Mouse (Mus musculus) neural tube, embryonic 12.5 days (tissue): ENCODE measurements around the gene Gm12248. TPM values are rescaled to one million over a fixed set of nuclear protein-coding genes. Genes with fewer than 3 reads are reported as not detected.

Experiments
- ATAC-seq: fragments of 200-750 bp; cut with Nextera tagmentation; 2 replicates; pipeline ENCODE4 v1.8.0; 2017; ENCODE audit warnings: low read depth, mild to moderate bottlenecking, moderate TSS enrichment, moderate library complexity; ENCODE audit not compliant: low FRiP score
- H3K27ac ChIP-seq: fragments of 300-500 bp; sonication (generic); 2 replicates; pipeline ENCODE4 v1.5.1; 2016
- H3K27me3 ChIP-seq: fragments of 300-500 bp; sonication (generic); replicated peaks from 2 replicates; pipeline ENCODE4 v1.6.1; 2016; ENCODE audit warnings: mild to moderate bottlenecking
- H3K36me3 ChIP-seq: fragments of 300-500 bp; sonication (generic); 2 replicates; pipeline ENCODE4 v1.6.1; 2016; ENCODE audit warnings: mild to moderate bottlenecking
- H3K4me1 ChIP-seq: fragments of 300-500 bp; sonication (generic); 2 replicates; pipeline ENCODE4 v1.6.1; 2016
- H3K4me2 ChIP-seq: fragments of 300-500 bp; sonication (generic); replicated peaks from 2 replicates; pipeline ENCODE4 v1.6.1; 2016; ENCODE audit warnings: mild to moderate bottlenecking
- H3K4me3 ChIP-seq: fragments of 300-500 bp; sonication (generic); 2 replicates; pipeline ENCODE4 v1.5.1; 2016
- H3K9ac ChIP-seq: fragments of 300-500 bp; sonication (generic); 2 replicates; pipeline ENCODE4 v1.6.1; 2016; ENCODE audit warnings: mild to moderate bottlenecking
- H3K9me3 ChIP-seq: fragments of 300-500 bp; sonication (generic); 2 replicates; pipeline ENCODE4 v1.6.1; 2016; ENCODE audit warnings: mild to moderate bottlenecking
- WGBS: fragments of 180-500 bp; shearing (Covaris S2); methylation state at CpG from one replicate; pipeline ENCODE4 v1.1.7; 2016; 5-methylcytosine and 5-hydroxymethylcytosine counted together
- polyA plus RNA-seq: library from polyadenylated mRNA; unstranded; fragments of >200 nt; fragmentation: Nextera tagmentation; extraction: Ambion mirVana; gene quantifications from 2 replicates; pipeline ENCODE4 v1.2.1, GENCODE M21; 2016

Gene Gm12248
- polyA plus RNA-seq, result not detected in 2 replicates

DNA sequence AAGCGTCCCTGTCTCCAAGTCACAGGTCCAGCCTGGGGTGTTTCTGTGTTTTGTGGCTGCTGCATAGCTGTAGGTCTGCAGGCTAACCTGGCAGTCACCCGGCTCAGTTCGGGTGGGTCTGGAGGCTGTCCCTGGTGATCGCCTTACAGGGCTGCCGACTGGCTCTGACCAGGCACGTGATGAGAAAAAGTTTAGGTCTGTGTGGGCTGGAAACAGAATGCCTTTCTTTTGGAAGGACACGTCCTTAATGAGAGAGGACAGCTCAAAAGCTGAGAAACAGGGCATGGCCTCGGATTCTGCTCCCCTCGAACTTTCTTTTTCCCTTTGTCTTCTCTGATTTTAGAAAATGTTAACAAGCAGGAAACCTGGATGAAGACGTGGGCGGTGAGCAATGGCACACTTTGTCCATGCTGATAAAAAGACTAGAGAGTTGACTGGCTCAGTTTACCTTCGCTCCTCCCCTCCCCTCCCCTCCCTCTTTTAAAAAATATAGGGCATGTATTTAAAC is at the start of gene Gm12248:
Gene Gm12248, minus strand, starts transcription at position 114 of the 508 bp plus-strand sequence.
- Histone ChIP-seq H3K9me3 (no peaks in the 10 kb centered on the region), H3K4me1 (peaks cover 9% of the 10 kb centered on the region; the same call in 1 of the 2 replicates), H3K9ac (no peak within 1 kb of the TSS), H3K27me3 (peaks cover 14% of the 10 kb centered on the region; the same call in 1 of the 2 replicates), H3K36me3 (no peaks in the 10 kb centered on the region), H3K4me3 (no peak within 1 kb of the TSS), H3K4me2 (peak within 1 kb of the TSS; percentile 28), H3K27ac (no peak within 1 kb of the TSS)
- no peak for ATAC-seq
- WGBS, result 21% methylated on average over 12 of the region's 12 CpGs

DNA sequence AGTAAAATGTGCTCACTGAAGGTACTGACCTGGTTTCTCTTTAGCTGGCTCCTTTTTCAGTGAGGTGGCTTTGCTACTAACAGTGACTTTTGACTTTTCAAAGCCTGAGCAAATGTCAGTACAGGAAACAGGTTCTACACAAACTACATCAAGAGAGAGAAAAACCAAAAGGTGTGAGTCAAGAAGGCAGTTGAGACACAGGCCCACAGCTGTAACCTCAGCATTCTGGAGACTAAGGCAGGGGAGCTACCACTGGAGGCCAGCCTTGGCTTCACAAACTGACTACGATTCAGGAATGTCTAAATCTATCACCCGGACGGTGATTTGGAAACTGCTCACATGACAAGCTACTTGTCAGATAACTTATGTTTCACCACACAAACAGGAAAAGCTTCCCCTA is 46.5 kb upstream of the Gm12248 start:
- H3K4me3 ChIP-seq, result no peak overlapping the region
- 93% methylated on average over 3 of the region's 3 CpGs for WGBS
- no peak overlapping the region for H3K27ac ChIP-seq
- ATAC-seq, result no peak
- H3K27me3 ChIP-seq, result no peaks in the 10 kb centered on the region
- H3K4me1 ChIP-seq, result no peaks in the 10 kb centered on the region
- H3K4me2 ChIP-seq, result no peak overlapping the region
- H3K36me3 ChIP-seq, result peaks cover 84% of the 10 kb centered on the region
- no peak overlapping the region for H3K9ac ChIP-seq
- H3K9me3 ChIP-seq, result no peaks in the 10 kb centered on the region

DNA sequence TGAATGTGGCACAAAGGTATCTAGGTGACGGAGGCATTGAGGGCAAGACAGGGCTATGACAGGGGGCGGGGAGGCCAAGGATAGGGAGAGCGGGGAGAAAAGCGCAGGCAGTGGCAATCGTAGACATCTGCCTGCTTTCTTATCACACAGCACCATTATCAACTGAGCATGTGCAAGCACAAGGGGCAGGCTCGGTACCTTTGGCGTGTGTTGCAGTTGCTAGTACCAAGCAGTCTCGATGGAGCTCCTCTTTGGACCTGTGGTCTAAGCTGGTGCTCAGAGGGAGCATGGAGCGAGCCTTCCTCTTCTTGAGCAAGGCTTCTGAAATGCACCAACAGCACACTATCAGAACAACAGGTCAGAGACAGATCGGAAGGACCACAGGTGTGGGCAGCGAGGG is 45.9 kb upstream of the Gm12248 start:
- Histone ChIP-seq H3K27me3 (no peaks in the 10 kb centered on the region), H3K4me1 (no peaks in the 10 kb centered on the region), H3K4me3 (no peak overlapping the region), H3K9me3 (no peaks in the 10 kb centered on the region), H3K4me2 (no peak overlapping the region), H3K36me3 (peaks cover 84% of the 10 kb centered on the region), H3K27ac (no peak overlapping the region), H3K9ac (no peak overlapping the region)
- no peak for ATAC-seq
- WGBS, result 82% methylated on average over 11 of the region's 11 CpGs

DNA sequence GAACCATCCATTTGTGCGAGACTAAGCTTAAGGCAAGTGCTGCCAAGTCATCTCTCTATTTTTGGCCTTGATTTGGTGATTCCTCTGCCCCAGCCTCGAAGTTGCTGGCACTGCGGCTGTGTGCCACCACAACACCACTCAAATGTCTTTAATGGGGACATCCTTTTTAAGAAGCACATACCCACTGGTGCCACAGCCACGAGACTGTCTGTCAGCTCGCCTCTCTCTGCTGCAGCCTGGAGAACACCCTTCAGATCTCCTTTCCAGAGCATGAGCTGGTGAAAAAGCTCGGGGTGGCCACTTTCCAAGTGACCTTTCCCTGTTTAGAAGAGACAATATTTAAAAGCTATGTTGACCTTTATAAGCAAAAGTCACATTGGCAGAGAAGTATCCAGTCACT is 43.7 kb upstream of the Gm12248 start:
- no peaks in the 10 kb centered on the region for H3K4me1 ChIP-seq
- peaks cover 87% of the 10 kb centered on the region for H3K36me3 ChIP-seq
- H3K9ac ChIP-seq, result no peak overlapping the region
- no peak overlapping the region for H3K4me3 ChIP-seq
- H3K27ac ChIP-seq, result no peak overlapping the region
- ATAC-seq, result no peak
- no peaks in the 10 kb centered on the region for H3K27me3 ChIP-seq
- no peaks in the 10 kb centered on the region for H3K9me3 ChIP-seq
- WGBS, result 90% methylated on average over 6 of the region's 6 CpGs
- no peak overlapping the region for H3K4me2 ChIP-seq

DNA sequence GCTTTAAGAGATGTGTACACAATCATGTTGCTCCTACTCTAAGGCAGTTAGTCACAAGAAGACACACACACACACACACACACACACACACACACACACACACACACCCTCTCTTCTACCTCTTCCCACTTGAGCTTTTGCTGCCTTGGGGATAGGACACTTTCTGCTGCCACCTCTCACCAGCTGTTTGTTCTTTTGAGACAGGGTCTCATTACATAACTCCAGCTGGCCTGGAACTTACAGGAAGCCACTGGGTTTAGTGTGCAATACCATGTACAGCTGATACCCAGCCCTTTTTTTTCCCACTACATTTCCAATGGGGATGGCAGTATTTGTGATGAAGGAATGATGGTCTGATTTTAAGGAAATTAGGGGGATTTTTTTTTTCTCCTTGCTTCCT is 42.4 kb upstream of the Gm12248 start:
- Histone ChIP-seq H3K4me1 (no peaks in the 10 kb centered on the region), H3K4me2 (no peak overlapping the region), H3K27ac (no peak overlapping the region), H3K9me3 (no peaks in the 10 kb centered on the region), H3K36me3 (peaks cover 86% of the 10 kb centered on the region), H3K4me3 (no peak overlapping the region), H3K27me3 (no peaks in the 10 kb centered on the region), H3K9ac (no peak overlapping the region)
- no peak for ATAC-seq

DNA sequence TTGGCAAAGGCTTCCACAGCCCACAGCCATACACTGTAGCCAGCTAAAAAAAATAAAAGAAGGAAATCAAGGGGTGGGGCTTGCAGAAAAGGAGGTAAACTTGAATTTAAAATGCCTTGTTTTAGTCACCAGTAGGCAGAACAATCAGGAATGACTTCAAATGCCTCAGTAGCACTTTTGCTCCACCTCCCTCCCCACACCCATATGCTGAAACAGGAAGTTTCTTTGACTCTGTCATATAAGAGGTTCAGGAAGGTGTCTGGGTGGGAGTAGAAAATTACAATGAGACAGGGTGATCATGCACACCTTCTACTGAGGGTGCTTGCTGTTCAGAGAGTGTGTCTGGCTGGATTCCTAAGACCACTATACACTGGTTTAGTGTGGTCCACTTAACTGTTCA is 41.9 kb upstream of the Gm12248 start:
- Histone ChIP-seq H3K27me3 (no peaks in the 10 kb centered on the region), H3K9me3 (no peaks in the 10 kb centered on the region), H3K4me3 (no peak overlapping the region), H3K9ac (no peak overlapping the region), H3K4me2 (no peak overlapping the region), H3K27ac (no peak overlapping the region), H3K36me3 (peaks cover 86% of the 10 kb centered on the region), H3K4me1 (no peaks in the 10 kb centered on the region)
- ATAC-seq, result no peak

DNA sequence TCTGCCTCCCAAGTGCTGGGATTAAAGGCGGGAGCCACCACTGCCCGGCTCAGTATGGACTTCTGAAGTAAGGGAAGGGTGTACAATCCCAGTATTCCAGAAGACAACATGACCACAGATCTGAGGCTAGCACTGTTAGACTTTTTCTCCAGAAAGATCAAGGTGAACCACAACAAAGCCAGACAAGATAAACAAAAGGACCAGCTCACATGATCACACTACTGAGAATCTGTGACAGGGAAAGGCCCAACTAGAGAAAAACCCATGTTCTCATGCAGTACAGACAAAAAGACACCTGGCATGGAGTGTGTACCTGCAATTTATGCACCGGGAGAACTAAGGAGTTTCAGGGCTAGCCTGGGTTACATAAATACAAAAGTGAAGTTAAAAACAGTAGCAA is 39.1 kb upstream of the Gm12248 start:
- 97% methylated on average over 3 of the region's 3 CpGs for WGBS
- Histone ChIP-seq H3K36me3 (peaks cover 88% of the 10 kb centered on the region), H3K27me3 (no peaks in the 10 kb centered on the region), H3K4me3 (no peak overlapping the region), H3K27ac (no peak overlapping the region), H3K9ac (no peak overlapping the region), H3K4me1 (no peaks in the 10 kb centered on the region), H3K9me3 (no peaks in the 10 kb centered on the region), H3K4me2 (no peak overlapping the region)
- ATAC-seq, result no peak

DNA sequence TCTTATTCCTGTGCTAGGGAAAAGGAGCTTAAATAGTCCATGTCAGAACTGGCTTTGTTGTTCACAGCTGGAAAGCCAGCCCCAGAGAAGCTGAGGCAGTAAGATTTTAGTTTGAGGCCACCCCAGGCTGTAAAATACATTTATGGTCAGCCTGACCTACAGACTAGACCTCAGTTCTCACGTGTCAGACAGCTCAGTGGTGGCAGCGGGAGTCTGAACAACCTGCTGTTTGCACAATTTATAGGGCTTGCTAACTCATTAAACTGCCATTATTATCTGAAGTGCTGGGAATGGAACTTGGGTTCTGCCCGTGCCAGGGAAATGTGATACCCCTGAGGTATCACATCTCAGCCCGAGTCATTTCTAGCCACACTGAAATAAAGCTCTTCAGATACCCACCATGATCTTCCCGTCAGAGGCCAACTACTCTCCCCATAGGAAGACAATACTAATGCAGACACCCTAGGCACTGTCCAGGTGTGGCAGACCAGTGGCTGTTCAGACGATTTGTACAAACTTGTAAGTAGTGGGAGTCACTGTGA is 36.4 kb upstream of the Gm12248 start:
- H3K9ac ChIP-seq, result no peak overlapping the region
- H3K4me2 ChIP-seq, result no peak overlapping the region
- no peaks in the 10 kb centered on the region for H3K4me1 ChIP-seq
- no peaks in the 10 kb centered on the region for H3K9me3 ChIP-seq
- H3K36me3 ChIP-seq, result peaks cover 83% of the 10 kb centered on the region
- no peak overlapping the region for H3K4me3 ChIP-seq
- WGBS, result 46% methylated on average over 6 of the region's 6 CpGs
- no peak for ATAC-seq
- H3K27me3 ChIP-seq, result no peaks in the 10 kb centered on the region
- H3K27ac ChIP-seq, result no peak overlapping the region

DNA sequence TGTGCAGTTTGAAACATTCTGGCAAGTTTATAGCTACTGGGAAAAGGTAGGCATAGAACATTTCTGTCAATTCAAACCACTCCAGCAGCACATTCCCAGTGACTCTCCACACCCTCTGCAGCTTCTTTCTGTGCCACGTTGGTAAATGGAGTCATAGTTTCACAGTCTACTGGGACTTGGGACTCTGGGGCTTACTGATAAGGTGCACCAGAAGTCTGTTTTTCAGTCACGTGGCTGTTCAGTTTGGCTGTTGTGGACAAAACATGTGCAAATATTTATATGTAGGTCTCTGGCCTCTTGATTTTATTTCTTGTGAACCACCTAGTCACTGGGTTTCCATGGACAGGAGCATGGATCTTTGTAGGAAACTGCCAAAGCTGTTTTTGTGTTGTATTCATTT is 34.6 kb upstream of the Gm12248 start:
- Histone ChIP-seq H3K27ac (no peak overlapping the region), H3K27me3 (no peaks in the 10 kb centered on the region), H3K36me3 (peaks cover 87% of the 10 kb centered on the region), H3K4me1 (no peaks in the 10 kb centered on the region), H3K9me3 (no peaks in the 10 kb centered on the region), H3K4me2 (no peak overlapping the region), H3K4me3 (no peak overlapping the region), H3K9ac (no peak overlapping the region)
- no peak for ATAC-seq
- WGBS, result 88% methylated on average over 2 of the region's 2 CpGs

DNA sequence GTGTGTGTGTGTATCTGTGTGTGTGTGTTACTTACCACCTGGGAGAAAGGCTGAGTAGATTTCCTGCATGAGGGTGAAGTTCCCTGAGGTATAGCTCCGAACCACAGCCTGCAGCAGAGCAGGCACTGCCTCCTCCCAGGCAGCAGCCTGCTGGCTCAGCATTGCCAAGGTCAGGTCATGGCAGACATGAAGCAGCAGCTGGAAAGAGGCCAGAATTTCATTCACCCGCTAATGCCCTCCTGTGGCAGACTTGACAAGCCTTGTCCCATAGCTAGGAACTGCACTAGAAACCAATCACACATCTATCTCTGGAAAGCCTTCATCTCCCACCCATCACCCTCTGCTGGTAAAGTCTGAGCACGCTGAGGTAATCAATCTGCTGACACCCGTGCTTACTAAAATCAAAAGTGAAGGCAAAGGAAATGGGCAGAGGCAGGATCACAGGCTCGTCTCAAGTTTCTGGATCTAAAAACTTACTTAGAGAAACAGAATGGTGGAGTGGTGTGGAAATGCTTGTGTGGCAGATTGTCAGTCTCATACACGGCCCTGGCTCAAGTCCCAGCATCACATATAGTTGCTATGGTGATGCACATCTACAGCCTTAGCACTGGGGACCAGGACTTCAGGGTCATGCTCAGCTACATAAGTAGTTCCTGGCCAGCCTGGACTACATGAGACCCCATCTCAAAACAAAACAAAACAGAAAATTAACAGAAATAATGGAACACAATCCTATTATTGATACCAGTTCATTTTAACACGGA is 33.6 kb upstream of the Gm12248 start:
- no peak for ATAC-seq
- Histone ChIP-seq H3K4me1 (no peaks in the 10 kb centered on the region), H3K27me3 (no peaks in the 10 kb centered on the region), H3K4me2 (no peak overlapping the region), H3K4me3 (no peak overlapping the region), H3K9me3 (no peaks in the 10 kb centered on the region), H3K36me3 (peaks cover 82% of the 10 kb centered on the region), H3K27ac (no peak overlapping the region), H3K9ac (no peak overlapping the region)
- 79% methylated on average over 7 of the region's 7 CpGs for WGBS

DNA sequence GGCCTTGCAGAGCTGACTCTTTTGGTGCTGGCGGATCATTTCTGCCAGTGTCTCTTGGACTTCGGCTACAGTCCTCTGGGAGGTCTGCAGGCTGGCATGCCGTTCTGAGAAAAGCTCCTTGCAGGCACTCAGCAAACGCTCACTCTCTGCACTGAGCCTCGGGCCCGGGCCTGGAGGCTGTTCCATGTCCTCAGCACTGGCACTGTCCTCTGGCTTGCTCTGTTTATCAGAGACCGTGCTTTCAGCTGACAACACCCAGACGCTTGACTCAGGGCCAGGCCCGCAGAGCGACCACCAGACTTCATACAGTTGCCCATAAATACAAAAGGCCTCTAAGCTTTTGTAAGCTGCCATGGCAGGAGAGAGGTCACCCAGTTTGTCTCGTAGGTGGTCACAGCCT is 32.1 kb upstream of the Gm12248 start:
- H3K4me3 ChIP-seq, result no peak overlapping the region
- H3K36me3 ChIP-seq, result peaks cover 83% of the 10 kb centered on the region
- ATAC-seq, result no peak
- WGBS, result 88% methylated on average over 11 of the region's 11 CpGs
- no peaks in the 10 kb centered on the region for H3K4me1 ChIP-seq
- H3K9me3 ChIP-seq, result no peaks in the 10 kb centered on the region
- H3K9ac ChIP-seq, result no peak overlapping the region
- no peak overlapping the region for H3K27ac ChIP-seq
- no peaks in the 10 kb centered on the region for H3K27me3 ChIP-seq
- H3K4me2 ChIP-seq, result no peak overlapping the region

DNA sequence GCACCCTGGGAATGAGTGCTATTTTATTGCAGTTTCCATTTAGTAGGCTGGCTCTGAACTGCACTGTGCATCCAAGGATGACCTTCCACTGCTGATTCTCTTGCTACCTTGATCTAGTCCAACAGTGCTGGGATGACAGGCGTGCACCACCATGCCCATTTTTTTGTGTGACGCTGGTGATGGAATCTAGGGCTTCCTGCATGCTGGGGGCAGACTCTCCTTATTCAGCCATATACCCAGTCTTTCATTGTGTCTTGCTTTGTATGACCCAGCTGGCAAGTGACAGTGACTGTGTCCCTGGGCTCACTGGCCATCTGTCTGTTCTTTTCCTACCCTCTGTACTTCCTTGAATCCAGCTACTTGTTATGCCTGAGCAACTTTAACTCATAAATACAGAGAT is 30.8 kb upstream of the Gm12248 start:
- Histone ChIP-seq H3K36me3 (peaks cover 78% of the 10 kb centered on the region), H3K27ac (no peak overlapping the region), H3K4me2 (no peak overlapping the region), H3K9ac (no peak overlapping the region), H3K4me3 (no peak overlapping the region), H3K4me1 (no peaks in the 10 kb centered on the region), H3K9me3 (no peaks in the 10 kb centered on the region), H3K27me3 (no peaks in the 10 kb centered on the region)
- no peak for ATAC-seq
- WGBS, result 87% methylated on average over 2 of the region's 2 CpGs

DNA sequence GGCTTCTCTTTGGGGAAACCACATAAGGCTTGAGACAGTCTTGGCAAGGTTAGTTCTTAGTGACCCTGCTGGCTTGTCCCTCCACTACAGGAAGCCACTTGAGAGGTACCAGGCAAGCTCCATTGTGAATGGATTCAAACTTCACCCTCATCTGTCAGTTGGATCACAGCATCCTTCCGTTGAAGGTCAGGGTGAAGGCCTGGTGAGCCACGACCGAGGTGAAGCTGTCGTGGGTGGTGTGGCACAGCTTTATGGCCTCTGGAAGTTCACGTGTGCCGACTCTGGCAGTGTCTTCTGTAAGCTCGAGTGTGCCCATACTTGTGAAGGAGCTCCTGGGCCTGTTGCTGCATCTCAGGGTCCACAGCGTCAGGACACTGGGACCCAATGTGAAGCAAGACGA is 28.4 kb upstream of the Gm12248 start:
- 91% methylated on average over 9 of the region's 9 CpGs for WGBS
- peaks cover 81% of the 10 kb centered on the region for H3K36me3 ChIP-seq

More for the DNA sequence above, 28.4 kb upstream of the Gm12248 start:
- H3K4me1 ChIP-seq, result no peaks in the 10 kb centered on the region
- H3K9ac ChIP-seq, result no peak overlapping the region
- H3K27ac ChIP-seq, result no peak overlapping the region
- no peaks in the 10 kb centered on the region for H3K9me3 ChIP-seq
- H3K4me3 ChIP-seq, result no peak overlapping the region
- no peak for ATAC-seq
- no peak overlapping the region for H3K4me2 ChIP-seq
- H3K27me3 ChIP-seq, result no peaks in the 10 kb centered on the region
